Mouse (Mus musculus): ENCODE results near the gene Atp2b2.
A peak's percentile ranks its signal among the peaks of the same experiment; 100 is the strongest.
"Not testable (repeated sequence)": the region's sequence is repeated elsewhere in the genome, so short reads cannot be mapped to it uniquely, and the experiment has no call there.

Atp2b2 gene

GRCm38 (mm10) chr6:113768804-113769203 lies 273.6 kb downstream of the Atp2b2 start:
- DNase-seq: no peak

GRCm38 (mm10) chr6:113761644-113762043 lies 280.8 kb downstream of the Atp2b2 start:
- DNase-seq: peak; percentile 45

DNA sequence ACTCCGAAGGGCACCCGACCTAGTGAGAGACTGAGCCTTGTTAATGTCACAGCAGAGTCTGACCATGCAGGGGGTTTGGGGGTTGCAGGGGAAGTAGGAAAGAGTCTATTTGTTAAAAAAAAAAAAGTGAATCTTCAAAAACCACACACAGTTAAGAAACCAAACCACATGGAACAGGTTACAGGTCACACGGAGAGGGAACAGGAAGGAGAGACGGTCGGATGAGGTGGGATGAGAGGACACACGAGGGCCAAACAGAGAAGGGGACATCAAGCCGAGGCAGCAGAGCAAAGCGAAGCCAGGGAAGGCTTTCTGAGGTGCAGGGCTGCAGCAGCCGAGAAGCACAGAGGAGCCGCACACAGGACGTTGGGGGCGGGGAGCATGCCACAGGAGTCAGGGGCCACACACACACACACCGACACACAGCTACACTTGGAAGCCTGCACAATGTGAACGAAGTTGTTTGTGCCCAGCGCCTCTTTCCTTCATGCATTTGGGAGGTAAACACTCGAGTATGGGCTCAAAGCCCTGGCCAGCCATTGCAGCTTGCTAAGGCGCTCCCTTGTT lies 293.2 kb downstream of the Atp2b2 start:
- DNase-seq: peak; percentile 49

DNA sequence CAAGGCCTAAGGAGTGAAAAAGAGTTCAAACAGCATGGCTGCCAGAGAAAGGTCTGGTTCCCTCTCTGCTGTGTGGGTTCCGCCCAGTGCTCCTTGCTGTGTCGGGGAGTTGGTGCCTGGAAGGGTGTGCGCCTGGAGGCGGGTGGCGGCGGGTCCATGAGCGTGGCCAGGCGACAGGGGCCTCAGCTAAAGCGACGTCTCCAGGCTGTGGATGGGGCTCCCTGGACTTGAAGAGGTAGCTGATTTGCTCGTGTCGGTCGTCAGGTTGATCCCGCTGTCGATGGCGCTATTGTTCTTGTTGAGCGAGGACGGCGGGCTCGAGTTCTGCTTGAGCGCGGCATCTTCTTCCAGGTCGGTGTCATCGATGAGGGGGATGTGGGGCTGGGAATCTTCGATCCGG lies 294.1 kb downstream of the Atp2b2 start:
- DNase-seq: no peak

- no peak for DNase-seq
Measured at GRCm38 (mm10) chr6:113747284-113747683, 295.1 kb downstream of the Atp2b2 start.

GRCm38 (mm10) chr6:113745117-113745516 lies 297.3 kb downstream of the Atp2b2 start:
- DNase-seq: no peak

DNA sequence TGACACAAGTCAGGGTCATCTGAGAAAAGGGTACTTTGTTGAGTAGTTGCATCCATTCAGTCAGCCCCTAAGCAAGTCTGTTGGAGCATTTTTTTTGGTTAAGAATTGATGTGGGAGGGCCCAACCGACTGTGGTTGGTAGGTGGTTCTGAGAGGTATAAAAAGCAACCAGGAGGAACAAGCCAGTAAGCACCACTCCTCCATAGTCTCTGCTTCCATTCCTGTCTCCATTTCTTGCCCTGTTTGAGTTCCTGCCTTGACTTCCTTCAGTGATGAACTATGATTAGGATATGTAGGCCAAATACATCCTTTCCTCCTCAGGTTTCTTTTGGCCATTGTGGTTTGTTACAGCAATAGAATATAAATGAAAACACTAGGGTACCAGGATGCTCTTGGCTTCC lies 299.3 kb downstream of the Atp2b2 start:
- DNase-seq: no peak

DNA sequence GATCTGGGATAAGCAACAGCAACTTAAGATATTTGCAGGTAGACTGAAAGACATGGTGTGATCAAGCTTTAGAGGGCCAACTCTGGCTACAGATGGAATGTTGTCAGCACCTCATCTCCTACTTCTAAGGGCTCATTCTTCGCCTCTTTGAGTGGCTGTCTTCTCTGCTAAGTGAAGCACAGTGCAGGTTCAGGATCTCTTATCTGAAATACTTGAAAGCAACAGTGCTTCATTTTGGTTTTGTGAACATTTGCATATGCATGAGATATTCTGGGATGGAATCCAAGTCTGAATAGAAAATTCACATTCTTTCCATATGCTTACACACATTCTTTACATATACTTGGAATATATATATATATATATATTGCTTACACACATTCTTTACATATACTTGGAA lies 300.1 kb downstream of the Atp2b2 start:
- no peak for DNase-seq

- no peak for DNase-seq
Measured at GRCm38 (mm10) chr6:113741425-113741824, 301.0 kb downstream of the Atp2b2 start.

DNA sequence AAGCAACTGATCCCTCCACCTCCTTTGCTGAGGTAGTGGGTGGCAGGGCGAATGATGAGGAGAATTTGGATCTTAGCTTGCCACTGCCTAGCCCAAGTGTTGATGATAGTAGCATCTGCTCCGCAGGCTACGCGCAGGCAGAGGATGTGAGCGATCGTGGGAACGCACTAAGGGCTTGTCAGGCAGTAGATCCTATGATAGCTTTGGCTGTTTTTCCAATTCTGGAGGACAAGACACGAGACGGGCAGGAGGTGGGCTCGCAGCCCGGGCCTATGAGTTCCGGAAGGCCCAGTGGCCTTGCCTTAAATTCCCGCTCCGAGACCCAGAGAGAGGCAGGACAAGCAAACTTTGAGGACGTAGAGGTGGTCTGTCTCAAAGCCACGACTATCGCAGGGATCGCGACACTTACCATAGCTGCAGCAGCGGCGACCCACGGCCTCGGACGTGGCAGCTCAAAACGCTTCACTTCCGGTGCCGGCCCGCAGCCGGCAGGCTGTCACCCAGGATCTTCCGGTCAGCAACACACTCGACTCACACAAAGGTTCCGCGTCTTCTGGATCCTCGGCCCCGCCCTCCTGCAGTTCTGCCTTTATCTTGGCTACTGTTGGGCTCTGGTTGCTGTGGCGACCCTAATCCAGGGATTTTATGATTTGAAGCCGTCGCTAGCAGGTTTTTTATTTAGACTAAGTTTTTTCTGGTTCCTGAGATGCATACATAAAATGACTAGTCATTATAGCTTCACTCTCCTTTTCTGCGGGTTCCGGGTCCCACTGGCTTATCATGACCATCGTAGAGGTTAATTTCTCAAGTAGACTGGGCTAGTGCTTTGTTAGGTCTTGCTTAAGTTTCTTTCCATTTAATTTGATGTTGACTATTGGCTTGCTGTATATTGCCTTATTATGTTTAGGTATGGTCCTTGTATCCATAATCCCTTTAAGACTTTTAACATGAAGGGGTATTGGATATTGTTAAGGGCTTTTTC lies 301.9 kb downstream of the Atp2b2 start, which contains the start of gene Sec13:
Gene Sec13, minus strand, starts transcription at position 508 of the 982 bp plus-strand sequence.
- DNase-seq: peak; percentile 87

GRCm38 (mm10) chr6:113737318-113738046 lies 304.9 kb downstream of the Atp2b2 start:
- DNase-seq: no peak

DNA sequence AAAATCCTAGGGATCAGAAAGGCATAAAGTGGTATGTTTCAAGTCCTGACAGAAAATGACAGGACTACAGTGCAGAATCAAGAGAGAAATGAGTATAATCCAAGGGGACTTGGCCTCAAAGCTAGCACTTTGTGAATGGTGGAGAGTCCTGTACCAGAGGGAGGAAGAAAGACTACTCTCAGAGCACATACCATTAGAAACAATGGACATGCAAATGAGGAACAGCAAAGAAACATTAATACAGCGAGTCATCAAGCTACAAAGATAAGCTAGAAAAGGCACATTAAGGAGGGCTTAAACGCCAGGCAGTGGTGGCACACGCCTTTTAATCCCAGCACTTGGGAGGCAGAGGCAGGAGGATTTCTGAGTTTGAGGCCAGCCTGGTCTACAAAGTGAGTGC lies 311.1 kb downstream of the Atp2b2 start:
- no peak for DNase-seq

DNA sequence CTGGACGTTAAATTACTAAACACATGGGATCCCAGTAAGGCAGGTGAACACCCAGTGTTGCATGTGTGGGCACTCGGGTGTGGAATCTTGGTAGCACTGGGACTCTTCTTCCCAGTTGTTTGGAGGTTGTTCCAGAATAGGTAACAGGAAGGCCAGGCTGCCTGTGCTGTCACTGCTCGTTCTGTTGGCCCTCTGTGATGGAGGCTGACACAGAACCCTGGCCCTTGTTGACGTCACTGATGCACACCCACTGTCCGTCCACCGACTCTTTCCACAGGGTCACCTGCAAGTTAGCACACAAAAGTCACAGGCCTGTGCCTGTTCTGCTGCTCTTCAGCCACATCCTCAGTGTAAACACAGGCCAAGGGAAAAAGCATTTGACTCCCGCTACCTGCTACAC lies 314.2 kb downstream of the Atp2b2 start:
- no peak for DNase-seq

GRCm38 (mm10) chr6:113721061-113721460 lies 321.4 kb downstream of the Atp2b2 start:
- no peak for DNase-seq

DNA sequence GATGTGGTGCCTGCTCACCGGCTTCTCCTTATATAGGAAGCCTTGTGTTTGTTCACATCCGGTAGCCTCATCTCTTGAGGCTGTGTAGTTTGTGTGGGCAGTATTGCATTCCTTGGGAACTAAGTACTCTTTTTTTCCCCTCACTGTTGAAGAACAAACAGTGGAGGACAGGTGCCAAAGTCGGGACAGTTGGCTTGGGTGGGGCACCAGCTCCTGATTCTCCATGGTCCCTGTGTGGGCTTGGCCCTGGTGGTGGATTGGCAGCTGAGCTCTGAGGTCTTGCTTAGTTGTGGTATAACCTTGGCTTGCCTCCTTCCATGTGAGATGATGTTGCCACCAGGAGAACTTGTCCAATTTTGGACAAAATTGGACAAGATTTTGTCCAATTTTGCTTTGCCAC lies 322.5 kb downstream of the Atp2b2 start, which contains the start of gene Ghrl:
Gene Ghrl, minus strand, starts transcription at position 3 of the 400 bp plus-strand sequence.
- no peak for DNase-seq

DNA sequence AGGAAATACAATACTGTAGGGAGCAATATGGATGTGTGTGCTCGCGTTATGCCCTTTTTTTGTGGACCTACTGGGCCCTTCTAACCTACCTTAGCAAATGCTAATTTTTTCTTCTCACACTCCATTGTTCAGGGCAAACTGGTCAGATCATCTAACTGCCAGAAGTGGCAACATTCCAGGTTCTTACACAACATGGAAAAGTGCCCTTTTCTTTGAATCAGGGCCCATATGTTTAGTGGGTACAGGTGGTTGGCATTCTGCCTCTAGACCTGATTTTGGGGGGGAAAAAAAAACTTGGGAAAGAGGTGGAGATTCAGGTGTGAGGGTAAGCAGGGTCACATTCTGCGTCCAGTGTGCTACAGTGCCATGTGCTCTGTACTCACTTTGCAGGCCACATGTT lies 324.9 kb downstream of the Atp2b2 start:
- no peak for DNase-seq

- no peak for DNase-seq
Measured at GRCm38 (mm10) chr6:113714797-113715196, 327.6 kb downstream of the Atp2b2 start.

DNA sequence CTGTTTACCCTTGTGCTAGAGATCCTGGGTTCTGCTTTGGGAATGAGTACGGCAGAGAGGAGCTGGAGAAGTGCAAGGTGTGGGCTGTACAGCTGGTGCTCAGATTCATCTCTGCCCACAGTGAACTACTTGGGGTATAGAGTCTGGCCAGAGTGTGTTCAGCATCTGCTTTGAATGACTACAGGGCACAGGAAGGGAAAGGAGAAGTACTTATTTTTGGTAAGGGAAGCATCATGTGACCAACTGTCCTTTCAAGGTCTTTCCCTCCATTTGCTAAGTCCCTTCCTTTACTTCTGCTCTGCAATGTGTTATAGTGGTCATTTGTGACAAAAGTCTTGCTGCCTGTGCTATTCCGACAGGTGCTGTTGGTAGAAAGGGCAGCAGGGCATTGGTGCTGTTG lies 328.1 kb downstream of the Atp2b2 start:
- DNase-seq: no peak

- DNase-seq: not testable (repeated sequence)
Measured at GRCm38 (mm10) chr6:113713389-113713788, 329.0 kb downstream of the Atp2b2 start.

DNA sequence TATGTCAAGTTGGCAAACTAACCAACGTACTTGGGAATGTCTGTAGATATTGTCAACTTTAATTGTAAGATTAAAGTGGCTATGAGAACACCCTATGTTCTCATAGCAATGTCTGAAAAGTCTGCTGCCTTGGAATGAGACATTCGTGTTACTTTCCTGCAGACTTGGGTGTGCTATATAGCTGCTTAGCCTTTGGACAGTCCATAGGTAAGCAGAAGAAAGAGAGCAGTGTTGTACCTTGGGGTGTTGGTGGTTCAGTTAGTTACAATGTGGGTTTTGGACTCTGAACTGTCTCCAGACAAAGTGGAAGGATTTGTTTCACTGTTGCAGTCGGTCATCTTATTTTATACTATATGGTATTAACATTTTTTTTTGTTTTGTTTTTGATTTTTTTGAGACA lies 329.7 kb downstream of the Atp2b2 start:
- no peak for DNase-seq

- peak; percentile 53 for DNase-seq
Measured at GRCm38 (mm10) chr6:113697222-113698205, 344.9 kb downstream of the Atp2b2 start.

DNA sequence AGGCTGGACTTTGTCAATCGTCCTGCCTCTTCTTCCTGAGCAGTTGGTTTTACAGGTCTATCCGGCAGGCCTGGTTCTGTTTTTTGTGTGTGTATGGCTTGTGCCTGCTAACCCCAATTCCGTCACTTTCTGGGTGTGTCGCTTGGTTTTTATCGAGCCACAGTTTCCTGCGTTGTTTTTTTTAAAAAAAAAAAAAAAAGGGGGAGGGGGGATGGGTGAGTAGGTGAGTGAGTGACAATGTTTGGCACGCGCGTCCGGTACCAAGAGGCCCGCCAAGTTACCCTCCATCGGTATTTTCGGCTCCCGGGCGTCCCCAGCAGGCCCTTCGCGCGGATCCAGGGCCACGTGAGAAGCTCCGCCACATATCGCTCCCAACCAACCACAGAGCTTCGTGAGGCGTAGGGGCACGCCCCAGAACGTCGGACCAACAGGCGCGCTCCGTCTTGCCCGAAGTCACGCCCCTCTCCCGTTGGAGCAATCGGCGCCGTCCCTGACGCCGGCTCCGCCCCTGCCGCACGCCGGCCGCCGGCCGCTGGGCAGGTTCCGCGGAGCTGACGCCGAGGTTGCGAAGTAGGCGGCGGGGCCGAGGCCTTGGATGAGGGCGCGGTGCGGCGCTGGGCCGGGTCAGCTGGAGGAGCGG lies 345.7 kb downstream of the Atp2b2 start, which contains the start of gene Tatdn2:
Gene Tatdn2, plus strand, starts transcription at position 469 of the 640 bp plus-strand sequence.
- DNase-seq: peak; percentile 96
